Mouse (Mus musculus) kidney, postnatal 0 days (tissue): ENCODE measurements around the gene Lzts2. TPM values are rescaled to one million over a fixed set of nuclear protein-coding genes. Genes with fewer than 3 reads are reported as not detected.
A peak's percentile ranks its signal among the peaks of the same experiment; 100 is the strongest.

Source experiments
- ATAC-seq: fragments of 200-750 bp; cut with Nextera tagmentation; replicated peaks from 2 replicates; pipeline ENCODE4 v1.8.0; 2017; ENCODE audit warnings: low read depth, moderate number of reproducible peaks, moderate TSS enrichment, moderate library complexity; ENCODE audit not compliant: low FRiP score
- DNase-seq: peaks from one replicate; pipeline ENCODE4 v3.0.0-alpha.2; 2016; ENCODE audit warnings: low spot score
- H3K27ac ChIP-seq: fragments of 300-500 bp; sonication (generic); 2 replicates; pipeline ENCODE4 v1.5.1; 2014; ENCODE audit warnings: mild to moderate bottlenecking
- H3K27me3 ChIP-seq: fragments of 300-500 bp; sonication (generic); 2 replicates; pipeline ENCODE4 v1.6.1; 2014; ENCODE audit warnings: low read length, mixed read lengths; ENCODE audit not compliant: insufficient read depth
- H3K36me3 ChIP-seq: fragments of 300-500 bp; sonication (generic); 2 replicates; pipeline ENCODE4 v1.6.1; 2014; ENCODE audit warnings: low read length, mixed read lengths; ENCODE audit not compliant: insufficient read depth
- H3K4me1 ChIP-seq: fragments of 300-500 bp; sonication (generic); replicated peaks from 2 replicates; pipeline ENCODE4 v1.6.1; 2014; ENCODE audit warnings: antibody characterized with exemption, low read length, mixed read lengths; ENCODE audit not compliant: insufficient read depth
- H3K4me2 ChIP-seq: fragments of 300-500 bp; sonication (generic); 2 replicates; pipeline ENCODE4 v1.6.1; 2014; ENCODE audit warnings: mild to moderate bottlenecking, low read length, moderate library complexity, mixed read lengths
- H3K4me3 ChIP-seq: fragments of 300-500 bp; sonication (generic); replicated peaks from 2 replicates; pipeline ENCODE4 v1.5.1; 2014; ENCODE audit warnings: low read depth, low read length
- H3K9ac ChIP-seq: fragments of 300-500 bp; sonication (generic); 2 replicates; pipeline ENCODE4 v1.6.1; 2014; ENCODE audit warnings: low read depth, low read length
- H3K9me3 ChIP-seq: fragments of 300-500 bp; sonication (generic); replicated peaks from 2 replicates; pipeline ENCODE4 v1.6.1; 2016; ENCODE audit warnings: low read length, inconsistent platforms, mixed read lengths
- CTCF ChIP-seq: IDR thresholded peaks from 2 replicates; pipeline ENCODE4 v1.5.1; 2016; ENCODE audit warnings: antibody characterized with exemption, low read depth, mild to moderate bottlenecking, moderate library complexity
- WGBS: fragments of 180-500 bp; shearing (Covaris S2); extraction: QIAGEN DNeasy Blood & Tissue Kit; methylation state at CpG from one replicate; pipeline ENCODE4 v1.1.7; 2014; 5-methylcytosine and 5-hydroxymethylcytosine counted together
- polyA plus RNA-seq: library from polyadenylated mRNA; unstranded; fragments of >200 nt; fragmentation: Nextera tagmentation; extraction: Ambion mirVana; gene quantifications from 2 replicates; pipeline ENCODE4 v1.2.1, GENCODE M21; 2015

Gene Lzts2
- polyA plus RNA-seq, 1 experiment from 2014 or later, result 69.5 TPM

DNA sequence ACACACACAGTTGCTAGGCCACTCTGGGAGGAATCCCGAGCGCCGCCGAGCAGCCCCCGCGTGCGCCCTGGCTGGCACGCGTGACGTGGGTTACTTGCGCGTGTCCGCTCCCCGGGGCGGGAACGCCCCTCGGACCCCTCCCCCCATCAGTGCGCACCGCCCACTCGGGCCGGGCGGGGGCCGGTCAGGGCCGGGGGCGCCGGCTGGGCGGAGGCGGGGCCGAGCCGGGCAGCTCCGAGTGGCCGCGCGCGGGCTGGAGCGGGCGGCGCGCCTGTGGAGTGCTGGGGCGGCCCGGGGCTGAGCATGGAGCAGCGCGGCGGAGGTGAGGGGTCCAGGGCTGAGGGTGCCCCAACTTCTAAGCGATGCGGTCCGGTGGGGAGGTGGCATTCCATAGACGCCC is 3.7 kb downstream of the Lzts2 start:
- peaks cover 50% of the 10 kb centered on the region for H3K4me1 ChIP-seq
- peak overlapping the region; percentile 99 for H3K27ac ChIP-seq
- H3K9me3 ChIP-seq, result no peaks in the 10 kb centered on the region
- no peaks in the 10 kb centered on the region for H3K27me3 ChIP-seq
- WGBS, result 1% methylated on average over 36 of the region's 48 CpGs
- H3K4me3 ChIP-seq, result peak overlapping the region; percentile 73
- peak overlapping the region; percentile 86 for H3K9ac ChIP-seq
- H3K4me2 ChIP-seq, result peak overlapping the region; percentile 97
- peaks cover 15% of the 10 kb centered on the region for H3K36me3 ChIP-seq
- DNase-seq (peak; percentile 85), ATAC-seq (peak; percentile 73)
- TF ChIP-seq CTCF, result no peak

DNA sequence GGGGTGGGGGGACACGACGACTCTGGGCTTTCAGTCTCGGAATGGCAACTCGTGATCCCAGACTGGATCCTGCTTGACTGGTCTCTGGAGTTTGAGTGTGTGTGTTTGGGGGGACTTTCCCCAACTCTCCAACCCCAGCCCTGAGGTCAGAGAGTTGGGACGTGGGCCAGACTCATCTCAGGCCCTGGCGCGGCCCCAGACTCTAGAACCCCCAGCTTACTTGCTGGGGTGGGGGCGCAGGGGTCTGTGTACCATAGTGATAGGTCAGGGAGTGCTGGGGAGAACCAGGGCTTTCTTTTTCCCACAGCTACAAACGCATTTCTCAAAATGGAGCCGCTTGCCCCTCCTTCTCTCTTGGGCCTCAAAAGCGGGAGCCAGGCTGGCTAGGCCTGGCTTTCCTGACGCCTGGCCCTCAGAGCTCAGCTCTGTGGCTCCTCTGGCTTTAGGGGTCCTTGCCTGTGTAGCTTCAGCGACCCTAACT is 4.2 kb downstream of the Lzts2 start:
- DNase-seq, result peak; percentile 62
- H3K27ac ChIP-seq, result peak overlapping the region; percentile 99
- H3K4me1 ChIP-seq, result peaks cover 47% of the 10 kb centered on the region
- ATAC-seq, result 0 out of 2 replicates have a peak, but pooled peaks have one; percentile 0
- 1% methylated on average over 11 of the region's 13 CpGs for WGBS
- TF ChIP-seq CTCF, result no peak
- H3K9ac ChIP-seq, result peak overlapping the region; percentile 86
- H3K4me3 ChIP-seq, result peak overlapping the region; percentile 73
- H3K9me3 ChIP-seq, result no peaks in the 10 kb centered on the region
- peaks cover 15% of the 10 kb centered on the region for H3K36me3 ChIP-seq
- no peaks in the 10 kb centered on the region for H3K27me3 ChIP-seq
- peak overlapping the region; percentile 97 for H3K4me2 ChIP-seq

GRCm38 (mm10) chr19:45020348-45020747 is 6.1 kb downstream of the Lzts2 start:
- whole genome bisulfite sequencing, result 37% methylated on average over 6 of the region's 6 CpGs

DNA sequence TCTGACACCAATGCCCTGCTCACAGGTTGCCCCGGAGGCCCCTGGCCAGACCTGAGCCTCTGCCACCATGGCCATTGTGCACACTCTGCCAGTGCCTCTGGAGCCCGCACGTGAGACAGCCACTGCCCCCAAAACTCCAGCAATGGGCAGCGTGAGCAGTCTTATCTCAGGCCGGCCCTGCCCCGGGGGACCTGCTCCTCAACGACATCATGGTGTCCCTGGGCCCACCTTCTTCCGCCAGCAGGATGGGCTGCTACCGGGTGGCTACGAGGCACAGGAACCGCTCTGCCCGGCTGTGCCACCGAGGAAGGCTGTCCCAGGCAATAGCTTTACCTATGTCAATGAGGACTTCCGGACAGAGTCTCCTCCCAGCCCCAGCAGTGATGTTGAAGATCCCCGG is 7.1 kb downstream of the Lzts2 start:
- Histone ChIP-seq H3K9ac (no peak overlapping the region), H3K4me3 (no peak overlapping the region), H3K9me3 (no peaks in the 10 kb centered on the region), H3K27me3 (no peaks in the 10 kb centered on the region), H3K4me2 (no peak overlapping the region), H3K4me1 (peaks cover 24% of the 10 kb centered on the region), H3K36me3 (peaks cover 24% of the 10 kb centered on the region), H3K27ac (no peak overlapping the region)
- no peak for ATAC-seq
- DNase-seq, result no peak
- TF ChIP-seq CTCF, result no peak
- 90% methylated on average over 15 of the region's 15 CpGs for WGBS

More at GRCm38 (mm10) chr19:45020348-45020747, 6.1 kb downstream of the Lzts2 start:
- Histone ChIP-seq H3K27me3 (no peaks in the 10 kb centered on the region), H3K9ac (no peak overlapping the region), H3K4me2 (peak overlapping the region; percentile 97), H3K36me3 (peaks cover 16% of the 10 kb centered on the region), H3K4me1 (peaks cover 30% of the 10 kb centered on the region), H3K9me3 (no peaks in the 10 kb centered on the region), H3K4me3 (no peak overlapping the region), H3K27ac (no peak overlapping the region)
- TF ChIP-seq CTCF, result no peak
- DNase-seq (peak; percentile 77), ATAC-seq (no peak)

DNA sequence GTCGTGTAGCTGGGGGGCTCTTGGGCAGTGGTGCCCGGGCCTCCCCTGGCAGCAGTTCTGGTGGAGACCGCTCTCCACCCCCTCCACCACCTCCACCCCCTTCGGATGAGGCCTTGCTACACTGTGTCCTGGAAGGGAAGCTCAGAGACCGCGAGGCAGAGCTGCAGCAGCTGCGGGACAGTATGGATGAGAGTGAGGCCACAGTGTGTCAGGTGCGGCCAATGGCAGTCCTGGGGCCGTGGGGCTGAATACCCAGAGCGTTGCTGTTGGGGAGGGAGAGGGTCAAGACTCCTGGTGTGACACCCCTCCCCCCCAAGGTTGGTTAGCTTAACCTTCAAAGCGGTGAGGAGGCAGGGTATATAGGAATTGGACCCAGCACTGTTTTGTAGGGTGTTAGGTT is 9.8 kb downstream of the Lzts2 start:
- no peak for DNase-seq
- Histone ChIP-seq H3K27me3 (no peaks in the 10 kb centered on the region), H3K4me3 (no peak overlapping the region), H3K36me3 (peaks cover 48% of the 10 kb centered on the region), H3K27ac (no peak overlapping the region), H3K4me1 (peaks cover 19% of the 10 kb centered on the region), H3K9ac (no peak overlapping the region), H3K9me3 (no peaks in the 10 kb centered on the region), H3K4me2 (no peak overlapping the region)
- ATAC-seq, result no peak; the same call in 1 of the 2 replicates
- no peak for TF ChIP-seq CTCF
- 76% methylated on average over 11 of the region's 11 CpGs for WGBS

DNA sequence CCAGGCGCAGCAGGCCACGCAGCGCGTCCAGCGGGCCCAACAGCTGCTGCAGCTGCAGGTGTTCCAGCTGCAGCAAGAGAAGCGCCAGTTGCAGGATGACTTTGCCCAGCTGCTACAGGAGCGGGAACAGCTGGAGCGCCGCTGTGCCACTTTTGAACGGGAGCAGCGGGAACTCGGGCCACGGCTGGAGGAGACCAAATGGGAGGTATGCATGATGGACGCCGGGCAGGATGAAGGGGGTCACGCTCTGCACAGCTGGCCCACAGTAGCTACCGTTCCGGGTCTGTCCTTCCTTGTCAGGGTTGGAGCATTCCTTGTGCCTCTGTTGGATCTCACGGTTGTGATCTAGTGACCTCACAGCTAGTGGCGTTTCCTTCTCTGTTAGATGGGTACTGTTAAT is 10.6 kb downstream of the Lzts2 start:
- ATAC-seq (no peak; the same call in 1 of the 2 replicates), DNase-seq (no peak)
- H3K27me3 ChIP-seq, result no peaks in the 10 kb centered on the region
- H3K9ac ChIP-seq, result no peak overlapping the region
- H3K4me1 ChIP-seq, result peaks cover 13% of the 10 kb centered on the region; the same call in 1 of the 2 replicates
- no peak overlapping the region for H3K4me2 ChIP-seq
- no peak overlapping the region for H3K4me3 ChIP-seq
- no peaks in the 10 kb centered on the region for H3K9me3 ChIP-seq
- H3K27ac ChIP-seq, result no peak overlapping the region
- TF ChIP-seq CTCF, result no peak
- WGBS, result 72% methylated on average over 20 of the region's 20 CpGs
- peaks cover 49% of the 10 kb centered on the region for H3K36me3 ChIP-seq
